Mouse (Mus musculus): ENCODE measurements around the gene Sbk3. TPM values are rescaled to one million over a fixed set of nuclear protein-coding genes. Genes with fewer than 3 reads are reported as not detected.

The Sbk3 gene
- polyA plus RNA-seq, 1 experiment: 0.25 TPM

- no peak for DNase-seq (ENCODE audit: low spot score)
These were observed 37.9 kb downstream of the Sbk3 start for GRCm38 (mm10) chr7:4933103-4933502.

GRCm38 (mm10) chr7:4928323-4928722 is 42.6 kb downstream of the Sbk3 start:
- DNase-seq (ENCODE audit: low spot score): no peak

GRCm38 (mm10) chr7:4927711-4928110 is 43.3 kb downstream of the Sbk3 start:
- DNase-seq (ENCODE audit: low spot score): no peak

DNA sequence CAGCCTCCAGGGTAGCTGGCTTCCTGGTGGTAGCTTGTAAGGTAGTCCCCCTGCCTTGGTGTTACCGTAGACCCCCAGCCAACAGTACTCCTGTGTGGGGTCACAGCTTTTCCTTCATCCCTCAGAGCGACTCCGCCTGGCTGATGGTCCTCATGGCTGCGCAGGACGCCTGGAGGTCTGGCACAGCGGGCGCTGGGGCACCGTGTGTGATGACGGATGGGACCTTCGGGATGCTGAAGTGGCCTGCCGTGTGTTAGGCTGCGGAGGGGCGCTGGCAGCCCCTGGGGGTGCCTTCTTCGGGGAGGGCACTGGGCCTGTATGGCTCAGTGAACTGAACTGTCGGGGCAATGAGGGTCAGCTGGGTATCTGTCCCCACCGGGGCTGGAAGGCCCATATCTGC is 44.1 kb downstream of the Sbk3 start:
- no peak for DNase-seq (ENCODE audit: low spot score)

DNA sequence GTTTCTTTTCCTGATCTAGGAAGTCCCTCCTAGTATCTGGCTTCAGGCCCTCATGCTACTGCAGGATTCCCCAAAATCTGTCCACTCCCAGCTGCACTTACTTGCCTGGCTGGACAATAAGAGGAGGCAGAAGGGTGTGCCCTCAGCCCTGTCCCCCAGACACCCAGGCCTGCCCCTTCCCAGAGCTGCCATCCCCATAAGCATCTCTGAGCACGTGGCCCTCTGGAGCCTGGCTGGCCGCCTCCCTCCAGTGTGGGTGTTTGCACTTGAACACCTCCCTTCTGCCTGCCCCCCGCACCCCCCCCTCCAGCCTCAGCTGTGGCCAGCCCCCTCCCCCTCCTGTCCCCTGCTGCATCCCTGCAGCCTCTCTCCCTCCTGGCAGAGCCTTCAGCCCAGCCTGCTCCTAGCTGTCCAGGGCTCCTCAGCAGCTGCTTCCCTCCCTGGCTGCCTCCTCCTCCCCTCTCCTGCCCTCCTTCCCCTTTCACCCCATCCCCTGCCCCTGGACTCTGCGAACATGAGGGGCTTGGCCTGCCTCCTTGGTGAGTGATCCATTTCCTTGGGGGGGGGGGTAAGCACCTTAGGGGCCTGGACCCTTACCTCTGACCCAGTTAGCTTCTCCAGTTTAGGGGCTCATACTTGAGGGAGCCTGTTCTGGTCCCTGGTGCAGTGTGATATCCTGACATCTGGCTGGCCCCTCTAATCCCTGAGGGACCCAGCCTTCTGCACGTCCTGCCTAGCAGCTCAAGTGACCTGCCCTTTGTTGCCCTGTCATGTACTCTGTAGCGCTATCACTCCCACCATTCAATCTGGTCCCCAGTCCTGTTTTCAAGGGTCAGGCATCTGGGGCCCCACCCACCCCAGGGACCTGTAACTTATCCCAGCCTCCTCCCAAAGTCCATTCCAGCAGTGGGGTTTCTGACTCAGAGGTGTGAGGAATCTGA is 45.3 kb downstream of the Sbk3 start, which contains the start of gene Ssc5d:
Gene Ssc5d (plus strand): TSS at position 345 of the 941 bp plus-strand sequence.
- DNase-seq (ENCODE audit: low spot score): no peak

DNA sequence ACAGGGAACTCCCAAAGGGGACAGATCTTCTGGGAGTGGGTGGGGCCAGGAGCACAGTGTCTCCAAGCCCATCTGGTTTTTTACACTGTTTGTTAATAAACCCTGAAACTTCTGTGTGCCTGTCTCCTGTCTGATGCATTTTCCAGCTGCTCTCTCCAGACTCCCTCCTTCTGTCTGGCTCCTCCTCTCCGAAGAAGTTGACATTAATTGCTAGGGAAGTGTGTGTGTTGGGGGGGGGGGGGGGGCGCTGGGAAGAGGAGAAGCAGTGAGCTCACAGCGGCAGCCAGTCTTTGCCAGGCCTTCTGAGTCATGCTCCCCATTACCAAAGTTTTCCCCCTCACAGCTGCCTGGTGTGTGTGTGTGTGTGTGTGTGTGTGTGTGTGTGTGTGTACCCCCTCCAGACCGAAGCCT is 46.1 kb downstream of the Sbk3 start:
- DNase-seq (ENCODE audit: low spot score): no peak

DNA sequence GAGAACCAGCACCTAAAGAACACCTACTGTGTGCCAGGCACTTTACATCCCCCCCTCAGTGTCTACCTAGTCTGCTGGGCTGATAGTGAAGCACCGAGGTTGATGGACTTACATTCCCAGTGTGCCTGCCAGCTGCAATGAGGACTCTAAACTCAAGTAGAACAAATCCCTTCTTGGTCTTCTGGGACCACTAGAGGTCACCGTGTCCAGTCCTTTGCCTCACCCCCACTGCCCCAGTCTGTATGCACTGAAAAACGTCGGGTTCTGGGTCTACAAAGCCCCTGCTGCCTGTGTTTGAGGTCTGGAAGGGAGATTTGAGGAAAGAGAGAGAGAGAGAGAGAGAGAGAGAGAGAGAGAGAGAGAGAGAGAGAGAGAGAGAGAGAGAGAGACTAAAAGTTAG is 46.5 kb downstream of the Sbk3 start:
- no peak for DNase-seq (ENCODE audit: low spot score)

DNA sequence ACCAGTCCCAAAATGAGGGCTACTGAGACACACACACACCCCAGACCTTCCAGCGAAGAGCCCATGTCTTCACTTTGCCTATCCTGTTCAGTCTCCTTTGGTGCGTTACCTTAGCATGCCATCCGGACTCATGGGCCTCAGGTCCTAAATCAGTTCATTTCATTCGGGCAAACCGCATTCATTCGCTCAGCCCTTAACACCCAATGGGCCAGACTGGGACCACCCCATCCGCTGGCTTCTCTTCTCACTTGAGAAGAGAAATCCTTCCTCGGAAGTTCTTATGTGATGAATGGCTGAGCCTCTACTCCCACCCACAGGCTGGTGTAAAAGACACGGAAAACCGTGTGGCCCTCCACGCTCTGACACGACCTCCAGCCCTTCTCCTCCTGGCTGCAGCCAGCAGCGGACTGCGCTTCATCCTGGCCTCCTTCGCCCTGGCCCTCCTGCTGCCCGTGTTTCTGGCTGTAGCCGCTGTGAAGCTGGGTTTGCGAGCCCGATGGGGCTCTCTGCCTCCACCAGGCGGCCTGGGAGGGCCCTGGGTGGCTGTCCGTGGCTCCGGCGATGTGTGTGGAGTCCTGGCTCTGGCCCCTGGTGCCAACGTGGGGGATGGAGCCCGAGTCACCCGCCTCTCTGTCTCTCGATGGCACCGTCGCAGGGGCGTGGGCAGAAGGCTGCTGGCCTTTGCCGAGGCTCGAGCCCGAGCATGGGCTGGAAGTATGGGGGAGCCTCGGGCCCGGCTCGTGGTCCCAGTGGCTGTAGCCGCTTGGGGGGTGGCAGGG is 47.2 kb downstream of the Sbk3 start:
- no peak for DNase-seq (ENCODE audit: low spot score)

- no peak for DNase-seq (ENCODE audit: low spot score)
These were observed 47.9 kb downstream of the Sbk3 start for GRCm38 (mm10) chr7:4922931-4923565.

DNA sequence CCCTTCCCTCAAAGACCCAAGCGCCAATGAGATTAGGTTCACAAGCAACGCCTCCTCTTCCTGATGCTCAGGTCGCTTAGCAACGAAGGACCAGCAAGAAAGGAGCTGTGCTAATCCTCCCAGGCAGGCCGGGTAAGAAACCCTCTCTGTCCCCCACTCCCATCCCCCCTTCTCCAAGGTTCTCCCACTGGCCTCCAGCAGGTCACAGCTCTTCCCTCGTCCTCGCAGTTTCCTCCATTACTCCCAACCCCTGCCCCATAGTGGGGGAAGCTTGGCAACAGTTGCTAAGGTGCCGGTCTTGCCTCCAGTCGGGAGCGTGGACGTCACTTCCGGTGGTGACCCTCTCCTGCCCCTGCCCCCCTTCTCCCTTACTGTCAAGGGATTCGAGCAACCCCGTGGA is 48.5 kb downstream of the Sbk3 start:
- no peak for DNase-seq (ENCODE audit: low spot score)

GRCm38 (mm10) chr7:4921824-4922482 is 49.0 kb downstream of the Sbk3 start, which contains the start of gene Nat14:
Gene Nat14 (plus strand): TSS chr7:4922028.
- DNase-seq (ENCODE audit: low spot score): no peak

DNA sequence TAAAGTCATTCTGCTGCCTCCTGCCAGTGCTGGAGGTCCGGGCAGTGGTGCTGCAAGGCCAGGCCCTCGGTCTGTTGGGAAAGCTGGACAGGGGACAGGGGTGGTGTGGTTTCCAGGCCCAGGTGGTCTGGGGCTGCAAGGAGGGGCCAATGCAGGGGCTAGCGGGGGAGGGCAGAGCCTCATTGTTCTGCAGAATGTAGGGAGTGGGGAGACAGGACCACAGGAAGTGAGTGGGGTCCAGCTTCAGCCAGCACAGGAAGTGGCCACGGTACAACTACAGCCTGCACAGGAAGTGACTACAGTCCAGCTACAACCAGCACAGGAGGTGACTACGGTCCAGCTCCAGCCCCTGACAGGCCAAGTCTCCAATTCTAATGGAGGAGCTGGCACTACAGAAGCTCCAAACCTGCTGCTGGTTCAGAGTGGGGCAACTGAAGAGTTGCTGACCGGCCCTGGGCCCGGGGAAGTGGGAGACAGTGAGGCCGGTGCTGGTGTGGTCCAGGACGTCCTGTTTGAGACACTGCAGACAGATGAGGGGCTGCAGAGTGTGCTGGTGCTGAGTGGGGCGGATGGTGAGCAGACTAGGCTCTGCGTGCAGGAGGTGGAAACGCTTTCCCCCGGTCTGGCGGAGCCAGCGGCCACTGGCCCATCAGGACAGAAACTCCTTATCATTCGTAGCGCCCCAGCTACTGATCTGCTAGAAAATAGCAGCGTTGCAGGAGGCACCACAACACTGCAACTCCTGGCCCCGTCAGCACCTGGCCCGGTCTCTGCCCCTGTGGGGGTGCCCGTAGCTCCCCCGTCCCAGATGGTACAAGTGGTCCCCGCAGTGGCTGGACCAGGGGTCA is 49.8 kb downstream of the Sbk3 start:
- no peak for DNase-seq (ENCODE audit: low spot score)

- DNase-seq (ENCODE audit: low spot score): no peak
These were observed 50.5 kb downstream of the Sbk3 start for GRCm38 (mm10) chr7:4920496-4920895.

DNA sequence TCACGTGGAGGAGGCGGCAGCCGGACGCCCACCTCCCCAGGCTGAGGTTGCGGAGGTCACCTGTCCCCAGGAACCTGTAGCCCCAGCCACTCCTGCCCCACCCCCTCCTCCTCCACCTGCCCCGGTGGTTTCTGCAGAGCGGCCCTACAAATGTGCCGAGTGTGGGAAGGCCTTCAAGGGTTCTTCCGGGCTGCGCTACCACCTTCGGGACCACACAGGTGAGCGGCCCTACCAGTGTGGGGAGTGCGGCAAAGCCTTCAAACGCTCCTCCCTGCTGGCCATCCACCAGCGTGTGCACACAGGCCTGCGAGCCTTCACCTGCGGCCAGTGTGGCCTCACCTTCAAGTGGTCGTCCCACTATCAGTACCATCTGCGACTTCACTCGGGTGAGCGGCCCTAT is 51.0 kb downstream of the Sbk3 start:
- DNase-seq (ENCODE audit: low spot score): no peak

DNA sequence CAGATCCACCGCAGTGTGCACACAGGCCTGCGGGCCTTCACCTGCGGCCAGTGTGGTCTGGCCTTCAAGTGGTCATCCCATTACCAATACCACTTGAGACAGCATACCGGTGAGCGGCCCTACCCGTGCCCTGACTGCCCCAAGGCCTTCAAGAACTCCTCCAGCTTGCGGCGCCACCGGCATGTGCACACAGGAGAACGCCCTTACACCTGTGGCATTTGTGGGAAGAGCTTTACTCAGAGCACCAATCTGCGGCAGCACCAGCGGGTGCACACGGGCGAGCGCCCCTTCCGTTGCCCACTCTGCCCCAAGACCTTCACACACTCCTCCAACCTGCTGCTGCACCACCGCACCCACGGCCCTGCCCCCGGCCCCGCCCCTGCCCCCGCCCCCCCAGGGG is 51.9 kb downstream of the Sbk3 start:
- DNase-seq (ENCODE audit: low spot score): no peak

DNA sequence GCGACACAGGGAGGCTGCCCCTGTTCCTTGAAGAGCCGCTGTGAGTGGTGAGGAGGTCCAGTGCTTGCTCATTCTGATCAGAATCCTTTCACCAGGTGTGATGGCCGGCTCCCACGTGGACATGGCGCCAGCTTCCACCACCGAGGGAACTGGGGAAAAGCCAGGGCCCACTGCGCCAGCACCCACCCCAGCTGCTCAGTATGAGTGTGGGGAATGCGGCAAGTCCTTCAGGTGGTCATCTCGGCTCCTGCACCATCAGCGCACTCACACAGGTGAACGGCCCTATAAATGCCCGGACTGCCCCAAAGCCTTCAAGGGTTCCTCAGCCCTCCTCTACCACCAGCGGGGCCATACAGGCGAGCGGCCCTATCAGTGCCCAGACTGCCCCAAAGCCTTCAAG is 52.3 kb downstream of the Sbk3 start:
- DNase-seq (ENCODE audit: low spot score): no peak

DNA sequence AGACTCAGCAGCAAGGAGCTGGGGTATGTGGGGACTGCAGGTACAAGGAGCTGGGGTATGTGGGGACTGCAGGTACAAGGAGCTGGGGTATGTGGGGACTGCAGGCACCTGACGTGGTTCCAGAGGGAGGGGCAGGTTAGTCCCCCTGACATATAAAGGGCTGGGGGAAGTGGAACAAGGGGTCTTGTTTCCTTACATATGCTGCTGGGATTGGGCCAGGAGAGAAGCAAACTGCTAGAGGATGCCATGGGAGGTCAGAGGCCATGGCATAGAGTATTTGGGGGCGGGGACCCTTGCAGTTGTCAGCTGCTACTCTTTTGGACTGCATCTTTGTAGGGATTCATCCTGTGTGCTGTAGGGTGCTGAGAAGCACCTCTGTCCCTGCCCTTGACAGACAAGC is 53.5 kb downstream of the Sbk3 start:
- no peak for DNase-seq (ENCODE audit: low spot score)

GRCm38 (mm10) chr7:4915669-4916416 is 55.1 kb downstream of the Sbk3 start:
- DNase-seq (ENCODE audit: low spot score): no peak
